Mouse (Mus musculus) midbrain, embryonic 15.5 days (tissue): ENCODE data around the gene Myof. TPM values are rescaled to one million over a fixed set of nuclear protein-coding genes. Genes with fewer than 3 reads are reported as not detected.

Experiments used
- ATAC-seq: fragments of 200-750 bp; cut with Nextera tagmentation; replicated peaks from 2 replicates; pipeline ENCODE4 v1.8.0; 2017; ENCODE audit warnings: moderate TSS enrichment
- H3K27ac ChIP-seq: fragments of 300-500 bp; sonication (generic); 2 replicates; pipeline ENCODE4 v1.5.1; 2015; ENCODE audit warnings: mild to moderate bottlenecking, inconsistent platforms
- H3K27me3 ChIP-seq: fragments of 300-500 bp; sonication (generic); replicated peaks from 2 replicates; pipeline ENCODE4 v1.6.1; 2015; ENCODE audit warnings: inconsistent platforms
- H3K36me3 ChIP-seq: fragments of 300-500 bp; sonication (generic); replicated peaks from 2 replicates; pipeline ENCODE4 v1.6.1; 2015; ENCODE audit warnings: inconsistent platforms
- H3K4me1 ChIP-seq: fragments of 300-500 bp; sonication (generic); 2 replicates; pipeline ENCODE4 v1.6.1; 2015; ENCODE audit warnings: inconsistent platforms
- H3K4me2 ChIP-seq: fragments of 300-500 bp; sonication (generic); 2 replicates; pipeline ENCODE4 v1.6.1; 2015; ENCODE audit warnings: inconsistent platforms, mild to moderate bottlenecking, moderate library complexity
- H3K4me3 ChIP-seq: fragments of 300-500 bp; sonication (generic); 2 replicates; pipeline ENCODE4 v1.5.1; 2015; ENCODE audit warnings: mild to moderate bottlenecking, inconsistent platforms
- H3K9ac ChIP-seq: fragments of 300-500 bp; sonication (generic); 2 replicates; pipeline ENCODE4 v1.6.1; 2015; ENCODE audit warnings: mild to moderate bottlenecking, inconsistent platforms
- H3K9me3 ChIP-seq: fragments of 300-500 bp; sonication (generic); 2 replicates; pipeline ENCODE4 v1.6.1; 2016; ENCODE audit warnings: inconsistent platforms
- WGBS: fragments of 180-500 bp; shearing (Covaris S2); methylation state at CpG from one replicate; pipeline ENCODE4 v1.1.7; 2015; ENCODE audit warnings: mixed read lengths; 5-methylcytosine and 5-hydroxymethylcytosine counted together
- polyA plus RNA-seq: library from polyadenylated mRNA; unstranded; fragments of >200 nt; fragmentation: Nextera tagmentation; extraction: Ambion mirVana; gene quantifications from 2 replicates; pipeline ENCODE4 v1.2.1, GENCODE M21; 2015

The Myof gene
- polyA plus RNA-seq, 1 experiment from 2014 or later: 2.5 TPM

DNA sequence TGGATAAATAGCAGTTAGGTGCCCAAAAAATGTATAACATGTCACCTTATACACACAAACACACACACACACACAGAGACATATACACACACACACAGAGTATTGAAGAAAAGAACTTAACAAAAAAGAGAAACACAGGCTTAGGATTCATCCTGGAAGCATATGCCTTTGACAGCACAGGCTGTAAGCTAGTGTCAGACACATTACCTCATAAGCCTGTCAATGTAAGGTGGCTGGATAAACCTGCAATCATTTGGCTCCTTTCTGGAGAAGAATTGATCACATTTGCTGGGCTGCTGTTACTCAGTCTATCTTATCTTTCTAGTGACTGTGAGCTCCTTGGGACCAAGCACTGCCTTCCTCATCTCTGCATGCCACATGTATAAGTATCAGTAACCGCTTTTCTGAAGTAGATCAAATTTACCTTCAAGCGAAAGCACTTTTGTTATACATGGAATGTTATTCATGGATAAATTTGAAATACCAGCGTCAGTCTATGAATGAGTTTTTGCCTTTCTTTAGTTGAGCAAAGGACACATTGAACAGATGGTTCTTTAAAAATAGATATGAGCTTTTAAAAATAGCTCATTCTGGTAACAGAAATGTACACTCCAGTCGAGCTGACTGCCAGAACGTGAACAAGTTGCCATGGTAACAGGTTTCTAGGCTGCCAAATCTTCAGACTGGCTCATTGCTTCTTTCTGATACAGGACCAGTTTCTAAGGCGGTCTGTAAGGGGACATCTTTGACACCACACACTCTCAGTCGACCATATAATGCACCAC lies 51.8 kb downstream of the Myof start:
- WGBS: 26% methylated on average over 7 of the region's 7 CpGs
- peak; percentile 93 for ATAC-seq

DNA sequence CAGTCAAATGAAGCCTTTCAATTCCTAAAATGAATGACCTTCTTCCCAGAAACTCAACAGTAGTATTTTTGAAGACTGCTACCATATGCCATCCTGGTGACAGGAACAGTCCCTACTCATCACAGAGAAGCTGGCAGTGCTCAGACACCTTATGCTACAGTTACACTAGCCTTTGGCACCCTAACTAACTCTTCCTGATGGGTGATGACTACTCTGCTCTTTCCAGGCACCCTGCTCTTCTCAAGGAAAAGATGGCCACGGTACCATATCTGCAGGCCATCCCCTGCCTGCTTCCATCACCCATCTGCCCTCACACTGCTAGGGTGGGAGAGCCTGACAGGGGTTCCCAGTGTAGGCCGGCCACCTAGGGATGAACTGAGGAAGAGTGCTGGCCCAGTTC lies 53.4 kb downstream of the Myof start:
- no peak overlapping the region for H3K27ac ChIP-seq
- no peaks in the 10 kb centered on the region for H3K9me3 ChIP-seq
- H3K36me3 ChIP-seq: no peaks in the 10 kb centered on the region
- ATAC-seq: no peak
- H3K4me2 ChIP-seq: no peak overlapping the region
- no peak overlapping the region for H3K9ac ChIP-seq
- H3K4me1 ChIP-seq: peaks cover 14% of the 10 kb centered on the region
- no peak overlapping the region for H3K4me3 ChIP-seq
- H3K27me3 ChIP-seq: no peaks in the 10 kb centered on the region
- WGBS: 91% methylated on average over 2 of the region's 2 CpGs

More for the DNA sequence above, 51.8 kb downstream of the Myof start:
- no peak overlapping the region for H3K9ac ChIP-seq
- peaks cover 14% of the 10 kb centered on the region for H3K4me1 ChIP-seq
- H3K9me3 ChIP-seq: no peaks in the 10 kb centered on the region
- H3K4me3 ChIP-seq: no peak overlapping the region
- H3K4me2 ChIP-seq: peak overlapping the region; percentile 33
- peak overlapping the region; percentile 86 for H3K27ac ChIP-seq
- no peaks in the 10 kb centered on the region for H3K36me3 ChIP-seq
- H3K27me3 ChIP-seq: no peaks in the 10 kb centered on the region

GRCm38 (mm10) chr19:37988156-37988555 lies 55.2 kb downstream of the Myof start:
- Histone ChIP-seq H3K27ac (no peak overlapping the region), H3K9me3 (no peaks in the 10 kb centered on the region), H3K36me3 (no peaks in the 10 kb centered on the region), H3K4me1 (peaks cover 14% of the 10 kb centered on the region), H3K4me3 (no peak overlapping the region), H3K9ac (no peak overlapping the region), H3K27me3 (no peaks in the 10 kb centered on the region), H3K4me2 (no peak overlapping the region)
- 89% methylated on average over 4 of the region's 4 CpGs for WGBS
- no peak for ATAC-seq

- ATAC-seq: no peak
- no peaks in the 10 kb centered on the region for H3K36me3 ChIP-seq
- H3K4me2 ChIP-seq: no peak overlapping the region
- H3K9me3 ChIP-seq: no peaks in the 10 kb centered on the region
- H3K4me3 ChIP-seq: no peak overlapping the region
- 86% methylated on average over 16 of the region's 16 CpGs for WGBS
- H3K4me1 ChIP-seq: no peaks in the 10 kb centered on the region
- no peak overlapping the region for H3K9ac ChIP-seq
- H3K27ac ChIP-seq: no peak overlapping the region
- H3K27me3 ChIP-seq: no peaks in the 10 kb centered on the region
Observed at GRCm38 (mm10) chr19:37985730-37986129, 57.6 kb downstream of the Myof start.

DNA sequence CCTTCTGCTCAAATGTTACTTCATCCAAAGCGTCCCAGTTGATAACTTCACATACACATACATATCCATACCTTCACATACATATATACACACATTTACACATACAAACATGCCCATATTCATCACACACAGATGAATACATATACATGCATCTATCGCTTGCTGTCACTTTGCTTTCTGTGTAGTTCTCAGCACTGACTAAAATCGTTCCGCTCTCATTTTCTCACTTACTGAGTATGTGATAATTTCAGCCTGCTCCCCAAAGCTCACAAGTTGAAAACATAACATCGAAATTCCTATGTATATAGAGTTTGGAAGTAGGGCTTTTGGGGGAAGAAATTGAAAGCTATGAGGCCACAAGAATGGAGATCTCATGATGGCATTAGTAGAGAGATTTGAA lies 67.4 kb downstream of the Myof start:
- Histone ChIP-seq H3K4me1 (no peaks in the 10 kb centered on the region), H3K27me3 (no peaks in the 10 kb centered on the region), H3K9ac (no peak overlapping the region), H3K4me2 (no peak overlapping the region), H3K36me3 (no peaks in the 10 kb centered on the region), H3K27ac (no peak overlapping the region), H3K9me3 (no peaks in the 10 kb centered on the region), H3K4me3 (no peak overlapping the region)
- 93% methylated on average over 5 of the region's 5 CpGs for WGBS
- ATAC-seq: no peak

DNA sequence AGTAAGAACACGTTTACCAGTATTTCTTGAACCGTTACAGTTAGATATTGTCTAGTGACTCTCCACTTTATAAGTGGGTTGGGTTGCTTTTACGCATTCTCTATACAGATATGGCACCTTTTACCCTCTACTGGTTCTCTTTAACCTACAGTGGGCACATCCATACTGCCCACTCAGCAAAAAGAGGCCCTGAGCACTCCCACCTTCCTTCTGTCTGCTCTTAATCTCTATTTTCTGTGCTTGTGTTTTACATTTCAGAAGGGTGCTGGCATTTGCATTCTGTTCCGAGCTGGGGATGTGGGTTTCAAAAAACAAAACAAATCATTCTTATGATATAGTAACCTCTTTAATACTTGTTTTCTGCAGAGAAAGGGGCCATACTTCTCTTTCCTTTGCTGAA lies 72.8 kb downstream of the Myof start:
- 86% methylated on average over 4 of the region's 4 CpGs for WGBS
- no peaks in the 10 kb centered on the region for H3K9me3 ChIP-seq
- no peak overlapping the region for H3K9ac ChIP-seq
- no peaks in the 10 kb centered on the region for H3K27me3 ChIP-seq
- ATAC-seq: no peak
- H3K4me1 ChIP-seq: no peaks in the 10 kb centered on the region
- no peaks in the 10 kb centered on the region for H3K36me3 ChIP-seq
- no peak overlapping the region for H3K27ac ChIP-seq
- no peak overlapping the region for H3K4me3 ChIP-seq
- no peak overlapping the region for H3K4me2 ChIP-seq

DNA sequence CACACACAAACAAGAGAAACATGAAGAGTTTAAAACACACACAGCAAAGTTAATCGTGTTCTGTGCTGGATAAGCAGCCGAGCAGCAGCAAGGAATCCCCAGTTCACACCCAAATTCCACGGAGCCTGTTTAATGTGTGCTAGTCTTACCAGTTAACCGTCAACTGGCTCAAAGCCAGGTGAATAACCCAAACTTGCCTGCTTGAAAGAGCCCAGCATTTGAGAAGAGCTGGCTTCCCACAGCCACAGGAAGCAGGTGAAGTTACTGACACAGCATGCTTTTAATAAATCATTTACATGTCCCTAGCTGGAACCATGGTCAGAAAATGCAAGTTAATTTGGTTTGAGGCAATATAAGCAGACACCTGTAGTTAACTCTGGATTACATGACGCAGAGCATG lies 73.4 kb downstream of the Myof start:
- H3K4me1 ChIP-seq: no peaks in the 10 kb centered on the region
- no peak overlapping the region for H3K9ac ChIP-seq
- H3K27me3 ChIP-seq: no peaks in the 10 kb centered on the region
- WGBS: 78% methylated on average over 5 of the region's 5 CpGs
- no peak overlapping the region for H3K27ac ChIP-seq
- no peak for ATAC-seq
- no peaks in the 10 kb centered on the region for H3K36me3 ChIP-seq
- H3K4me2 ChIP-seq: no peak overlapping the region
- no peaks in the 10 kb centered on the region for H3K9me3 ChIP-seq
- no peak overlapping the region for H3K4me3 ChIP-seq

GRCm38 (mm10) chr19:37965828-37966227 lies 77.5 kb downstream of the Myof start:
- no peak overlapping the region for H3K4me3 ChIP-seq
- H3K4me1 ChIP-seq: no peaks in the 10 kb centered on the region
- ATAC-seq: no peak
- WGBS: 80% methylated on average over 4 of the region's 4 CpGs
- H3K9me3 ChIP-seq: no peaks in the 10 kb centered on the region
- no peak overlapping the region for H3K4me2 ChIP-seq
- no peaks in the 10 kb centered on the region for H3K27me3 ChIP-seq
- no peaks in the 10 kb centered on the region for H3K36me3 ChIP-seq
- no peak overlapping the region for H3K27ac ChIP-seq
- H3K9ac ChIP-seq: no peak overlapping the region

GRCm38 (mm10) chr19:37963421-37963820 lies 80.0 kb downstream of the Myof start:
- Histone ChIP-seq H3K9me3 (no peaks in the 10 kb centered on the region), H3K36me3 (no peaks in the 10 kb centered on the region), H3K4me3 (no peak overlapping the region), H3K9ac (no peak overlapping the region), H3K27ac (no peak overlapping the region), H3K4me1 (no peaks in the 10 kb centered on the region), H3K27me3 (no peaks in the 10 kb centered on the region), H3K4me2 (no peak overlapping the region)
- 84% methylated on average over 5 of the region's 5 CpGs for whole genome bisulfite sequencing
- no peak for ATAC-seq

GRCm38 (mm10) chr19:37960791-37961190 lies 82.6 kb downstream of the Myof start:
- no peak for ATAC-seq
- Histone ChIP-seq H3K4me1 (no peaks in the 10 kb centered on the region), H3K27me3 (no peaks in the 10 kb centered on the region), H3K36me3 (no peaks in the 10 kb centered on the region), H3K9me3 (no peaks in the 10 kb centered on the region), H3K27ac (no peak overlapping the region), H3K9ac (no peak overlapping the region), H3K4me3 (no peak overlapping the region), H3K4me2 (no peak overlapping the region)
- WGBS: 98% methylated on average over 9 of the region's 9 CpGs

GRCm38 (mm10) chr19:37959543-37960215 lies 83.7 kb downstream of the Myof start:
- H3K36me3 ChIP-seq: no peaks in the 10 kb centered on the region
- no peak overlapping the region for H3K27ac ChIP-seq
- H3K4me1 ChIP-seq: no peaks in the 10 kb centered on the region
- no peak overlapping the region for H3K4me2 ChIP-seq
- 88% methylated on average over 10 of the region's 10 CpGs for WGBS
- ATAC-seq: no peak
- no peaks in the 10 kb centered on the region for H3K9me3 ChIP-seq
- no peaks in the 10 kb centered on the region for H3K27me3 ChIP-seq
- H3K9ac ChIP-seq: no peak overlapping the region
- no peak overlapping the region for H3K4me3 ChIP-seq

GRCm38 (mm10) chr19:37959076-37959475 lies 84.3 kb downstream of the Myof start:
- H3K4me3 ChIP-seq: no peak overlapping the region
- no peak overlapping the region for H3K27ac ChIP-seq
- H3K36me3 ChIP-seq: no peaks in the 10 kb centered on the region
- H3K4me1 ChIP-seq: no peaks in the 10 kb centered on the region
- WGBS: 42% methylated on average over 6 of the region's 6 CpGs
- ATAC-seq: no peak
- H3K9ac ChIP-seq: no peak overlapping the region
- H3K9me3 ChIP-seq: no peaks in the 10 kb centered on the region
- H3K27me3 ChIP-seq: no peaks in the 10 kb centered on the region
- no peak overlapping the region for H3K4me2 ChIP-seq

DNA sequence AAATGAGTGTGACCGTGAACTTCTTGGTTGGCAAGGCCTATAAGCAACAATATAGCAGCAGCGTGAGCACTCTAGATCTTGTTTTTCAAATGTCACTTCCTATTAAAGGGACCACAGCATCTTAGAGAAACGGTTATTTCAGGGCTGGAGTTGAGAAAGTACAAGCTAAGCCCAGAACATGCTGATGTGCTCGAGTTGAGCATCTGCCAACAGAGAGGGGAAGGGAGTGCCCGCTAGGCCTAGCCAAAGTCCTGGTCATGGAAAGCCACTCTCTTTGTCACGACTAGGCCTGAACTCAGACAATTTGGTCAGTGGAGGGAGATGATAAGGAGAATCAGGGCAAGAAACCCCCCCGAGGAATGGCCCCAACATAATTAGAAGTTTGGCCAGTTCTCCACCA lies 86.1 kb downstream of the Myof start:
- H3K4me2 ChIP-seq: no peak overlapping the region
- no peaks in the 10 kb centered on the region for H3K4me1 ChIP-seq
- ATAC-seq: no peak
- H3K27ac ChIP-seq: no peak overlapping the region
- H3K9me3 ChIP-seq: no peaks in the 10 kb centered on the region
- no peaks in the 10 kb centered on the region for H3K36me3 ChIP-seq
- no peak overlapping the region for H3K9ac ChIP-seq
- H3K4me3 ChIP-seq: no peak overlapping the region
- no peaks in the 10 kb centered on the region for H3K27me3 ChIP-seq
- 79% methylated on average over 7 of the region's 7 CpGs for WGBS
